Mouse (Mus musculus): ENCODE measurements around the gene Smg6.
A peak's percentile ranks its signal among the peaks of the same experiment; 100 is the strongest.

The Smg6 gene

DNA sequence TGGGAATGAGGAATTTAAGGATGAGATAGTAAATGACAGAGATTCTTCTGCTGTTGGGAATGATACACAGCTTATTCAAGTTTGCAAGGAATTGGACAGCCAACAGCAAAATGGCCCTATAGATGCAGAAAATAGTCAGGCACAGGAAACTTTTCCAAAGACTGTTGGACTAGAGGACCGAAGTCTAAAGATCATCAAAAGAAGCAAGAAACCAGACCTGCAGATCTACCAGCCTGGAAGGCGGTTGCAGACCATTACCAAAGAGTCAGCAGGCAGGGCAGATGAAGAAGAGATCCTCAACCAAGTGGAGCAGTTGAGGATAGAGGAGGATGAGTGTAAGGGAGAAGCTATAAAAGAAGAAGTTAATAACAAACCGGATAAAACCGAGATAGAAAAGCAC lies 3.5 kb downstream of the Smg6 start:
- DNase-seq (ENCODE audit: low read depth): no peak

GRCm38 (mm10) chr11:74930391-74930790 lies 4.8 kb downstream of the Smg6 start:
- DNase-seq (ENCODE audit: low read depth): no peak

GRCm38 (mm10) chr11:74946348-74946747 lies 20.7 kb downstream of the Smg6 start:
- DNase-seq (ENCODE audit: low read depth): peak; percentile 43

DNA sequence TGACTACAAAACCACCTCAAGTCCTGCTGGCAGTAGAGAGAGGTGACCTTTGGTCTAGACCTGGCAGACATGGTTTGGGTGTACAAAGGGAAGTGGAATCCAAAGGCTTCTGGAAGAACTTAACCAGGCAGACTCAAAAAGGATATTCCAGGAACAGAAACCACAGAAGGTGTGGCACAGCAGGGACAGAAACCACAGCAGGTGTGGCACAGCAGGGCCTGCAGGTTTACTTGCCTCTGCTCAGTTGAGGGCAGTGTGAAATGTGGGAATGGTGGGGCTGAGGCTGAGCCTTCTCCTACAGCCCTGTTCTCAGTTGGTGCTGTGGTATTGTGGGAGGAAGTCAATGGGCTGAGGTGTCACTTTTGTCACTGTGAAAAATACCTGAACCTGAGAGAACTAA lies 29.3 kb downstream of the Smg6 start:
- no peak for DNase-seq (ENCODE audit: low read depth)

DNA sequence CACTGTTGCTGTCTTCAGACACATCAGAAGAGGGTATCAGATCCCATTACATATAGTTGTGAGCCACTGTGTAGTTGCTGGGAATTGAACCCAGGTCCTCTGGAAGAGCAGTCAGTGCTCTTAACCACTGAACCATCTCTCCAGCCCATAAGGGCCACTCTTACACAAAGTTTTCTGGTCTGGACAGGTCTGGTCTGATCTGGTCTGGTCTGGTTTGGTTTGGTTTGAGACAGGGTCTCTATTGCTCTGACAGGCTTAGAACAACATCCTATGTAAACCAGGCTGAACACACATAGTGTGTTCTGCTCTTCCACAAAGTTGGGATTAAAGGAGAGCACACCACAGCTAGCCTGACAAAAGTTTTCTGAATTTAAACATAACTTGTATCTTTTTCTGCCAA lies 30.4 kb downstream of the Smg6 start:
- no peak for DNase-seq (ENCODE audit: low read depth)

GRCm38 (mm10) chr11:74957600-74957999 lies 32.0 kb downstream of the Smg6 start:
- DNase-seq (ENCODE audit: low read depth): no peak

GRCm38 (mm10) chr11:74959501-74959900 lies 33.9 kb downstream of the Smg6 start:
- no peak for DNase-seq (ENCODE audit: low read depth)

DNA sequence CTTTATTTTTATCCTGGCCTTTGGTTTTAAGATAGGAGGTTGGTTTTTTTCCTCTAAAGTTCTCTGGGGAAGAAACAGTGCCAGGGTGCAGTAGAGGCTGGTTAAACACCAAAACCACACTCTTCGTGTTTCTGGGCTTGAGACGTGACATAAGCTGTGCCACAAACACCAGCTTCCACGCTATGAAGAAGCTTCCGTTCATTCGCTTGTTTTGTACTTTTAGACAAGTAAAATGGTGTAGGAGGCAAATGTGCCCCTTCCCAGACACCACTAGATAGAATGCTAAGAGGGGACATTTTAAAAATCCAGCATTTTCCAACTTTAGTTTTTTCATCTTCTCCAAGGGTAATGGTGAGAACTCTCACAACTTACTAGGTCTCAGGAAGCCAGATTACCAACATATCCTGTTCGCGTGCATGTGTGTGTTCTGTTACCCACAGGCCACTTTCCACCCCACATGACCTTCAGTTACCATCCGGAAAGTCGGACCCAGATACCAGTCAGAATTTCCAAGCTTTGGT lies 34.5 kb downstream of the Smg6 start:
- no peak for DNase-seq (ENCODE audit: low read depth)

DNA sequence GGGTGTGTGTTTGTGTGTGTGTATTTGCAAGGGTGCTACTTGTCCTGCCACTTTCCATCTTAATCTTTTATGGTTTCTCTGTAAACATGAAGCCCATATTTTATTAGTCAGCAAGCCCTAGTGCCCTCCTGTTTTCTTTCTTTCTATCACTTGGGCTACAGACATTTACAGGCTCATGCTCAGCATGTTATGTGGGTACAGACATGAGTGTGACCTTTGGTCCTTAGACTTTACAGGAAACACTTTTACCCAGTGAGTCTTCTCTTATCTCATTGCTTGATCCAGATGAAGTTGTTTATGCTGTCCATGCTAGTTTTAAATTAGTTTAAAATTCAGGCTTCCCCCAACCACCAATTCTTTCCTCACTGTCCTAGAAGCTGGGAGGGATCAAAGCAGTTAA lies 36.3 kb downstream of the Smg6 start:
- DNase-seq (ENCODE audit: low read depth): no peak

GRCm38 (mm10) chr11:74962846-74963407 lies 37.3 kb downstream of the Smg6 start:
- DNase-seq (ENCODE audit: low read depth): no peak

- no peak for DNase-seq (ENCODE audit: low read depth)
Observed at GRCm38 (mm10) chr11:74965516-74965915, 39.9 kb downstream of the Smg6 start.

- DNase-seq (ENCODE audit: low read depth): no peak
Observed at GRCm38 (mm10) chr11:74973290-74974157, 47.9 kb downstream of the Smg6 start.

DNA sequence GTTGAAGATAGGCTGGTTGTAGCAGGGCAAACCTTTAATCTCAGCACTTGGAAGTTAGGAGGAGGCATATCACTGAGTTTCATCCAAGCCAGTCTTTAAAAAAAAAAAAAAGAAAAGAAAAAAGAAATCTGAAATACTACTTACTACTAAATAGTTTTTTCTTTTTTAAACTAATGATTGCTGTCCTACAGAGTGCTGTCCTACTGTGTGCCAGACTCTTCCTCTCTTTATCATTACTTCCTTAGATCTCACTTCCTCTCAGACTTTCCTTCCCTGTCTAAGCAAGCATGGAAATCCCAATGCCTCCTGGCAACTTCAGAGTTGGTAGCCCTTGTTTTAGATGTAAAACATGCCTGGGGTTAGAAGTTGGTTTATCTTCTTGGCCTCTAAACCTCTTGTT lies 49.0 kb downstream of the Smg6 start:
- DNase-seq (ENCODE audit: low read depth): no peak

DNA sequence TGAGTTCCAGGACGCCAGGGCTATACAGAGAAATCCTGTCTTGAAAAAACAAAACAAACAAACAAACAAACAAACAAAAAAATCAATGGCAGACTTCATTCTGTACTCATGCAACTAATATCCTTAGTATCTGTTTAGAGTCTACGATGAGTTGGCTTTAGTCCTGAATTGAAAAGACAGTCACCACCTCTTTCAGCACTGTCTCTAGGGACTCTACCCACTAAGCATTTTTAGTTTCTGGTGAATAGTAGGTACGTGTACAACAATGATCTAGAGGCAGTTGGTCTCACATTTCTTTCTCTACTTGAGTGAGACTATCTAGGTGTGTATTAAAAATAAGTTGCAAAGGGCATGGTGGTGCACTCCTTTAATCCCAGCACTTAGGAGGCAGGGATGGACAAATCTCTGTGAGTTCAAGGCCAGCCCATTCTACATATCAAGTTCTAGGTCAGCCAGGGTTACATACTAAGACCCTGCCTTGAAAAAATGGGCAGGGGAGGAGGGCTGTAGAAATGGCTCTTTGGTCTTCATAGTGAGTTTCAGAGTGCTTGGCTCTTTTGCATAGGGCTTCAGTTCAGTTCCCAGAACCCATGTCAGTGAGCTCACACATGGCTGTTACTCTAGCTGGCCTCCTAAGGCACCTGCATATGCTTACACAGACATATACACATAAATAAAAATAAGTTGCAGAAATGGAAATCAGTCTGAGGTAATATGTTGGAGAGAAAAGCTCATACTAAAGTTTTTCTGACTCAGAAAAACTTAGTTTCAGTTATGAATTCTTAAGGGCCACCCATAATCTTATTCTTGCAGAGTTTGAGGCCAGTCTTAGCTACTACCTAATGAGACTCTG lies 51.4 kb downstream of the Smg6 start:
- DNase-seq (ENCODE audit: low read depth): no peak

GRCm38 (mm10) chr11:74981464-74981863 lies 55.8 kb downstream of the Smg6 start:
- DNase-seq (ENCODE audit: low read depth): peak; percentile 70

GRCm38 (mm10) chr11:74982241-74982640 lies 56.6 kb downstream of the Smg6 start:
- DNase-seq (ENCODE audit: low read depth): no peak

GRCm38 (mm10) chr11:74988162-74988561 lies 62.5 kb downstream of the Smg6 start:
- DNase-seq (ENCODE audit: low read depth): no peak

- DNase-seq (ENCODE audit: low read depth): no peak
Observed at GRCm38 (mm10) chr11:74989047-74989446, 63.4 kb downstream of the Smg6 start.

GRCm38 (mm10) chr11:74990501-74990900 lies 64.9 kb downstream of the Smg6 start:
- no peak for DNase-seq (ENCODE audit: low read depth)

DNA sequence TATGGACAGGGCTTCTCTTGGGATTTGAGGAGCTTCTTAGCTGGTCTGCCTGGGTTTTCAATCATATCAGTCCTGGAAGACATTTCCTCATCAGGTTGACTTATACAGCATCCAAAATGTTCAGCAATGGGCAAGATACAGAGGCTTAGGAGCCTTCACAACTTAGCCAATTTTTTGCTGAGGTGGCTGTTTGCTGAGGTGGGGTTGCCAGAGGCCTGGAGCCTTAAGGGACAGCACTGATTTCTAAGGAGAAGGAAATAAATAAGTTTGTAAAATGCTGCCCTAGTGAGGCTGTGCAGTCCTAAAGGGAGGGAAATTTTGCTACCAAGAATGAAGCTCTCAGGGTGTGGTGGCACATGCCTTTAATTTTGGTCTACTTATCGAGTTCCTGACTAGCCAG lies 65.7 kb downstream of the Smg6 start:
- DNase-seq (ENCODE audit: low read depth): no peak

DNA sequence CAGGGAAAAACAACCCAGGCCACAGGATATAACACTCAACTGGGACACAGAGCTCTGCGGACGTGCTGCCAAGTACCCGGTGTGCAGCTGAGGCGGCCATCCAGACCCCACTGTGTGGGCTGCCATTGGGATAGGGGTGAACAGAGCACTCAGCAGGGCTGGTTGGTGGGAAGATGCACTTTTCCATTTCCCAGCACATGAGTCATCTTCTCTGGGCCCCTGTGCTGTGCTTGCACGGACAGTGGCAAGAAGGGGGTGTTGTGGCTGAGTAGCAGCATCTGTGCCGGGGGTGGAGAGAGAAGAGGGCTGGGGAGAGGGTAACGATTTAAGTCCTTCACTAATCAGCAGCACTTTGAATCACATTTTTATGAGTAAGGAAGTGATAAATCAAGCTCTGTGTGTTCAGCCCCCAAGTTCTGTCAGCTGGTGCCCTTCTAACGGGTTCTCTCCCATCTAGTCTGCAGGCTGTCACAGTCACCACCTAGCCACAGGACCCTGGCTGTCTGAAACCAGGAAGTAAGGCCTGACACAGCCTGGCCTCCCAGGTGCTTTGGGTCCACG lies 66.9 kb downstream of the Smg6 start:
- no peak for DNase-seq (ENCODE audit: low read depth)

- no peak for DNase-seq (ENCODE audit: low read depth)
Observed at GRCm38 (mm10) chr11:74994141-74994540, 68.5 kb downstream of the Smg6 start.

Data from c-Kit-positive CD71-negative TER-119-negative erythroid progenitor cells, embryonic 14.5 days (primary cell).